ENCODE assay signal across 8 mouse cellular contexts in the genomic region with DNA sequence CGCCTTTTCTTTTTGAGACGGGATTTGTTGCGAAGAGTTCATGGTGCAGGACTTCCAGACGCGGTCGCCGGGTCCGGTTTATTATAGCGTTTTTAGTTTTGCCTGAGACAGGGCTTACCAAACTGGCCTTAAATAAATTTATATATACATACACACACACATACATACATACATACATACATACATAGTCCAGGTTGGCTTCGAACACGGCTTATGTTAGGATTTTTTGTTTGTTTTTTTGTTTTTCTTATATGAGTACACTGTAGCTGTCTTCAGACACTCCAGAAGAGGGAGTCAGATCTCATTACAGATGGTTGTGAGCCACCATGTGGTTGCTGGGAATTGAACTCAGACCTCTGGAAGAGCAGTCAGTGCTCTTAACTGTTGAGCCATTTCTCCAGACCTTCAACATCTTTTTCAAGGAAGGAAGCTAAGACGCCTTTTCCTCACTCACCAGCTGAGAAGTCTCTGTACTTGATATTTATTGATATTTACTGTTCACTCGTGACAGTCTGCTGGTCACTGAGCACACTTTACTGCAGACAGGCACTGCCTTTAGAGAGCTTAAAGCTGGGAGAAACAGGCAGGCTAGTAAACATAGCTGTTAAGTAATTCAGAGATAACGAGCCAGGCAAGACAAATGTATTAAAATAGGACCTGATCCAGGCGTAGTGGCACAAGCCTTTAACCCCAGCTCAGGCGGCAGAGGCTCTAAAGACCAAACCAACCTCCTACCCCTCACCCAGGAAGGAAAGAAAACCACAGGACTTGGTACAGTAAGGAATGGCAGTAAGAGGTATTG. TPM values are rescaled to one million over a fixed set of nuclear protein-coding genes. Genes with fewer than 3 reads are reported as not detected.
DNase-seq lines count a peak whose midpoint lies in the region; ATAC-seq and TF ChIP-seq lines count a peak whose summit lies in the region.

No protein-coding gene starts in this region.

- TF ChIP-seq POLR2A in myocyte (IDR thresholded peaks at IDR 0.05; ENCODE audit: insufficient read length, low read depth) = no peak

- peak overlapping the region; percentile 98 for H3ac ChIP-seq in myocyte (ENCODE audit: control insufficient read depth, insufficient read length)

- peak overlapping the region; percentile 100 for H3K27ac ChIP-seq in neural tube, embryonic 11.5 days (ENCODE audit: low read depth, low read length)
- peak overlapping the region; percentile 100 for H3K27ac ChIP-seq in embryonic facial prominence, embryonic 11.5 days (replicated peaks; ENCODE audit: low read depth, low read length)

- peak overlapping the region; percentile 99 for H3K9ac ChIP-seq in neural tube, embryonic 11.5 days (ENCODE audit: low read length)
- H3K9ac ChIP-seq in embryonic facial prominence, embryonic 11.5 days (replicated peaks; ENCODE audit: low read length) = peak overlapping the region; percentile 99

- H3K27me3 ChIP-seq in neural tube, embryonic 11.5 days (ENCODE audit: control insufficient read depth, insufficient read depth, low read length) = no peaks in the 10 kb centered on the region
- no peaks in the 10 kb centered on the region for H3K27me3 ChIP-seq in embryonic facial prominence, embryonic 11.5 days (ENCODE audit: control insufficient read depth, insufficient read depth, low read length)
- no peaks in the 10 kb centered on the region for H3K27me3 ChIP-seq in myocyte (ENCODE audit: control insufficient read depth, insufficient read depth, insufficient read length)

- no peak for ATAC-seq in neural tube, embryonic 11.5 days (ENCODE audit: insufficient read depth, low FRiP score, low TSS enrichment)
- ATAC-seq in embryonic facial prominence, embryonic 11.5 days (replicated peaks; ENCODE audit: insufficient number of reproducible peaks, low FRiP score, low TSS enrichment, low read depth) = no peak
- peak; percentile 21 for ATAC-seq in inflammation-experienced regulatory T-cells, adult 6 months

- H3K36me3 ChIP-seq in neural tube, embryonic 11.5 days (ENCODE audit: control insufficient read depth, insufficient read depth, low read length) = no peaks in the 10 kb centered on the region; the same call in 1 of the 2 replicates
- no peaks in the 10 kb centered on the region; the same call in none of the 2 replicates for H3K36me3 ChIP-seq in embryonic facial prominence, embryonic 11.5 days (replicated peaks; ENCODE audit: control insufficient read depth, insufficient read depth, low read depth, low read length)
- H3K36me3 ChIP-seq in myocyte (ENCODE audit: control insufficient read depth, insufficient read depth) = peaks cover 11% of the 10 kb centered on the region

- H3K79me2 ChIP-seq in myocyte (ENCODE audit: control insufficient read depth, insufficient read depth) = peaks cover 54% of the 10 kb centered on the region

- peaks cover 11% of the 10 kb centered on the region for H3K4me1 ChIP-seq in neural tube, embryonic 11.5 days (ENCODE audit: control insufficient read depth, insufficient read depth, low read length)
- H3K4me1 ChIP-seq in embryonic facial prominence, embryonic 11.5 days (ENCODE audit: control insufficient read depth, insufficient read depth, low read length) = no peaks in the 10 kb centered on the region

- no peaks in the 10 kb centered on the region for H3K9me3 ChIP-seq in neural tube, embryonic 11.5 days (ENCODE audit: control insufficient read depth, low read length)
- no peaks in the 10 kb centered on the region for H3K9me3 ChIP-seq in embryonic facial prominence, embryonic 11.5 days (replicated peaks; ENCODE audit: control insufficient read depth, low read length)

- peak overlapping the region; percentile 77 for H3K4me2 ChIP-seq in neural tube, embryonic 11.5 days (ENCODE audit: low read depth)
- H3K4me2 ChIP-seq in embryonic facial prominence, embryonic 11.5 days (ENCODE audit: low read depth, low read length) = peak overlapping the region; percentile 48
- peak overlapping the region; percentile 85 for H3K4me2 ChIP-seq in myocyte (ENCODE audit: low read depth)

- 19% methylated on average over 16 of the region's 16 CpGs for WGBS in neural tube, embryonic 11.5 days
- WGBS in embryonic facial prominence, embryonic 11.5 days = 17% methylated on average over 16 of the region's 16 CpGs

- peak overlapping the region; percentile 89 for H3K4me3 ChIP-seq in neural tube, embryonic 11.5 days (ENCODE audit: low read depth, low read length)
- H3K4me3 ChIP-seq in embryonic facial prominence, embryonic 11.5 days (ENCODE audit: low read depth, low read length) = peak overlapping the region; percentile 86
- peak overlapping the region; percentile 42 for H3K4me3 ChIP-seq in myocyte

- no peak for DNase-seq in neural tube, embryonic 11.5 days (ENCODE audit: low spot score)
- DNase-seq in neural tube, embryonic 10.5 days (ENCODE audit: extremely low spot score, low spot score) = no peak
- no peak for DNase-seq in embryonic facial prominence, embryonic 11.5 days (ENCODE audit: low spot score)
- DNase-seq in layer of hippocampus, adult 11-12 months (ENCODE audit: low spot score) = no peak
- no peak for DNase-seq in thymus, postnatal 36 days
- no peak for DNase-seq in thymus, postnatal 25 days

TF ChIP-seq in myocyte, 11 proteins besides CTCF, POLR2A, EP300 and RAD21:
- TF ChIP-seq CEBPB (IDR thresholded peaks at IDR 0.05; ENCODE audit: insufficient read depth, poor library complexity, severe bottlenecking) = no peak

RNA-seq across cellular contexts. Expression of a gene that starts 1.1 kb away (rescaled TPM):
- polyA plus RNA-seq in neural tube, embryonic 11.5 days (2014; fragmentation: Nextera tagmentation; extraction: Ambion mirVana) = 24.5 and 27.3 TPM in 2 replicates
- polyA plus RNA-seq in embryonic facial prominence, embryonic 11.5 days (2014; fragmentation: Nextera tagmentation; extraction: Ambion mirVana) = 36.3 and 37.0 TPM in 2 replicates
- polyA plus RNA-seq in inflammation-experienced regulatory T-cells, adult 6 months (2017; shearing (Covaris generic)) = 10 to 100 TPM; 32.1 to 36.0 (median 33.1) TPM
- 21.9 TPM for polyA plus RNA-seq in myocyte (2012; fragmentation: generic; extraction: Trizol)

RNA-seq across cellular contexts. Expression of a gene that starts 51.9 kb away (rescaled TPM):
- not detected in 2 replicates for polyA plus RNA-seq in neural tube, embryonic 11.5 days (2014; fragmentation: Nextera tagmentation; extraction: Ambion mirVana)
- not detected in 2 replicates for polyA plus RNA-seq in embryonic facial prominence, embryonic 11.5 days (2014; fragmentation: Nextera tagmentation; extraction: Ambion mirVana)
- polyA plus RNA-seq in inflammation-experienced regulatory T-cells, adult 6 months (2017; shearing (Covaris generic)) = not detected
- not detected for polyA plus RNA-seq in myocyte (2012; fragmentation: generic; extraction: Trizol)
